Mouse (Mus musculus) kidney, embryonic 14.5 days (tissue): ENCODE results near the gene Gm21188. TPM values are rescaled to one million over a fixed set of nuclear protein-coding genes. Genes with fewer than 3 reads are reported as not detected.
A peak's percentile ranks its signal among the peaks of the same experiment; 100 is the strongest.
"Not testable (repeated sequence)": the region's sequence is repeated elsewhere in the genome, so short reads cannot be mapped to it uniquely, and the experiment has no call there.

Experiments used
- ATAC-seq: fragments of 200-750 bp; cut with Nextera tagmentation; 2 replicates; pipeline ENCODE4 v1.8.0; 2017; ENCODE audit warnings: moderate number of reproducible peaks, mild to moderate bottlenecking, moderate TSS enrichment, moderate library complexity; ENCODE audit not compliant: low FRiP score, low TSS enrichment
- H3K27ac ChIP-seq: fragments of 300-500 bp; sonication (generic); 2 replicates; pipeline ENCODE4 v1.5.1; 2014; ENCODE audit warnings: low read depth, mild to moderate bottlenecking, low read length, moderate library complexity, mixed read lengths
- H3K27me3 ChIP-seq: fragments of 300-500 bp; sonication (generic); 2 replicates; pipeline ENCODE4 v1.6.1; 2014; ENCODE audit warnings: mild to moderate bottlenecking, low read length; ENCODE audit not compliant: control insufficient read depth, insufficient read depth
- H3K36me3 ChIP-seq: fragments of 300-500 bp; sonication (generic); 2 replicates; pipeline ENCODE4 v1.6.1; 2014; ENCODE audit warnings: low read length, mixed read lengths; ENCODE audit not compliant: control insufficient read depth, insufficient read depth
- H3K4me1 ChIP-seq: fragments of 300-500 bp; sonication (generic); 2 replicates; pipeline ENCODE4 v1.6.1; 2014; ENCODE audit warnings: low read length, mixed read lengths; ENCODE audit not compliant: control insufficient read depth, insufficient read depth
- H3K4me2 ChIP-seq: fragments of 300-500 bp; sonication (generic); replicated peaks from 2 replicates; pipeline ENCODE4 v1.6.1; 2014; ENCODE audit warnings: low read depth, mild to moderate bottlenecking, low read length
- H3K4me3 ChIP-seq: fragments of 300-500 bp; sonication (generic); 2 replicates; pipeline ENCODE4 v1.5.1; 2014; ENCODE audit warnings: mild to moderate bottlenecking, low read length
- H3K9ac ChIP-seq: fragments of 300-500 bp; sonication (generic); 2 replicates; pipeline ENCODE4 v1.6.1; 2014; ENCODE audit warnings: low read depth, mild to moderate bottlenecking, low read length, moderate library complexity
- H3K9me3 ChIP-seq: fragments of 300-500 bp; sonication (generic); 2 replicates; pipeline ENCODE4 v1.6.1; 2016; ENCODE audit warnings: low read length; ENCODE audit not compliant: control insufficient read depth
- WGBS: fragments of 180-500 bp; shearing (Covaris S2); extraction: QIAGEN DNeasy Blood & Tissue Kit; methylation state at CpG from one replicate; pipeline ENCODE4 v1.1.7; 2014; 5-methylcytosine and 5-hydroxymethylcytosine counted together
- polyA plus RNA-seq: library from polyadenylated mRNA; unstranded; fragments of >200 nt; fragmentation: Nextera tagmentation; extraction: Ambion mirVana; gene quantifications from 2 replicates; pipeline ENCODE4 v1.2.1, GENCODE M21; 2014

Gm21188 gene
- polyA plus RNA-seq = not detected in 2 replicates

DNA sequence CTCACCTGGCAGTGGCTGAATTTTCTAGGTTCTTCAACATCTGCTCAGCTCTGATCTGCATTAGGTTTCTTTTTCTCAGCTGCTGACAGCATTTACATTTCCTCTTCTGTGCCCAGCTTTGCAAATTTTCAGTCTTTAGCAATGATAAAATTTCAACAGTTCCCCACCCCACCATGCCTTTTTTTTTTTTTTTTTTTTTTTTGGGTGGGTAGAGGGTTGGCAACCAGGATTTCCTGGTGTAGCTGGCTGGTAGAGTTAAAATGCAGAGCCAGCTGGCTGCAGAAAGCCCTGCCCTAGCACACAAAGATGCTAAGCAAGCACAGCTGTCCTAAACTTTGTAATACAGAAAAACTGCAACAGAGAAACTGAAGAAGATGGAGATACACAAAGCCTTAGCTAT, at the start of gene Gm21188:
Gene Gm21188, minus strand, starts transcription at position 110 of the 400 bp plus-strand sequence.
- not testable (repeated sequence) for H3K9ac ChIP-seq, ATAC-seq, H3K4me1 ChIP-seq

DNA sequence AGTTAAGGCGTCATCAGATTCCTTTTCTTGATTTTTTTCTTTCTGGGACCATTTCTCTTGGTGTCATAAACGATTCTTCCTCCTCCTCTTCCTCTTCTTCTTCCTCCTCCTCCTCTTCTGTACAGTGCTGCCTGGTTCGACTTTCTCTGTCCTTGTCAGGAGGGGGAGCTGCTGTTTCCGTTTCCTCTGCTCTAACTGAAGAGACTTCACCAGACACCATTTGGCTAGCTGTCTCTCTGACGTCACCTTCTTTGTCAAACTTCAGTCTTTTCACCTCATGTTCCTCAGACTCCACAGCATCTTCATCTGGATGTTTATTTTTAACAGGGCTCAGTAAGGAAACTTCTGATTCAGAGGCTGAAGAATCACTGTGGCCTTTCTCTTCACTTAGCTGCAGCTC, 47.3 kb upstream of the Gm21188 start:
- not testable (repeated sequence) for H3K4me1 ChIP-seq, H3K9ac ChIP-seq, H3K36me3 ChIP-seq, ATAC-seq, H3K9me3 ChIP-seq, H3K27ac ChIP-seq, H3K4me3 ChIP-seq, H3K27me3 ChIP-seq, H3K4me2 ChIP-seq
- WGBS = no CpG with 5 or more reads among the region's 5 CpGs

More for the DNA sequence above, at the start of gene Gm21188:
- H3K4me3 ChIP-seq, H3K9me3 ChIP-seq, H3K27ac ChIP-seq, H3K4me2 ChIP-seq, H3K27me3 ChIP-seq, H3K36me3 ChIP-seq: not testable (repeated sequence)

DNA sequence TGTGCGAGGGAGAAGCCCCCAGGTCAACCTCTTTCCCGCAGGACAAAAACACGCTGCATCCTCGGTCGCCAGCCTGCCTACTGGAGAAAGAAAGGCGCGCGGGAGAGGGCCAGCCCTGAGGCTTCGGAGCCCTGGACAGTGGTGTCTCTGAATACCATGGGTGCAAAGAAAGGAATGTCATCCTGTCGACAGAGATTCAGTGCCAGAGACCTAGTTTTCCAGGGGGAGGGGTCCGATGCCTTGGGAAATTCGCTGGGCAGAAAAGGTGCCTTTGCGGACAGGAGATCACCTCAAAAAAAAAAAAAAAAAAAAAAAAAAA, 44.9 kb upstream of the Gm21188 start:
- not testable (repeated sequence) for H3K4me1 ChIP-seq, H3K4me3 ChIP-seq, H3K9me3 ChIP-seq, H3K36me3 ChIP-seq, H3K27me3 ChIP-seq, H3K9ac ChIP-seq, H3K4me2 ChIP-seq, H3K27ac ChIP-seq
- peak; percentile 16; the same call in 1 of the 2 replicates for ATAC-seq
- WGBS = 0% methylated on average over 5 of the region's 13 CpGs

DNA sequence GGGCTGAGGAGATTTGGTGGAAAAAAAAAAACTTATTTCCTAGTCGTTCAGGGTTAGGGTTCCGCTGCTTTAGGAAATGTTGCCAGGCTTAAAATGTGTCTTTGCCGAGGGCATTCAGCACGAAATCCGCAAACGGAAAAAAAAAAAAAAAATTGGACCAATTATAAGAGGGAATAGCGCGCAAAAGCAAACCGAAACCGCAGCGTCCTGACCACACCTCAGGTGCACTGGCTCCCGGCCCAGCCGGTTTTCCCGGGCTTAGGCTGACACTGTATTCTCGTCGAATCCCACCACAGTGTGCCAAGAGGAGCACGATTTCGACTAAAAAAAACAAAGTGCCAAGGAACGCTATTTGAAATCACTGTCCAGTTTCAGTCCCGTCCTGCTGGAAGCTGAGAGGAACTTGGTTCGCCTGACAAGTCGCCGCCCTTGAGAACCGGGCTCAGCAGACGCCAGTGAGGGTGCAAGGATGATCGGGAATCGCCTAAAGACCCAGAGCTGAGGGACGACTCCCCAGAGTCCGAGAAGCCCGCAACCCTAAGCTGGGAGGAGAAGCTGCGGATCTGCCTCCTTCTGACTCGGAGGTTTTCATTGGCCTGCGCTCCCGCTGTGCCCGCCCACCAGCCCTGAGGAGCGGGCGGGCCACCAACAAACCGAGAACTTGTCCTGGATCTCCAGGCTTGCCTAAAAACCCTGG, 44.4 kb upstream of the Gm21188 start:
- H3K9me3 ChIP-seq, H3K4me1 ChIP-seq, H3K36me3 ChIP-seq, H3K4me2 ChIP-seq, H3K27me3 ChIP-seq, H3K9ac ChIP-seq, H3K4me3 ChIP-seq, H3K27ac ChIP-seq: not testable (repeated sequence)
- WGBS = under 1% methylated on average over 24 of the region's 38 CpGs
- ATAC-seq = peak; percentile 87

DNA sequence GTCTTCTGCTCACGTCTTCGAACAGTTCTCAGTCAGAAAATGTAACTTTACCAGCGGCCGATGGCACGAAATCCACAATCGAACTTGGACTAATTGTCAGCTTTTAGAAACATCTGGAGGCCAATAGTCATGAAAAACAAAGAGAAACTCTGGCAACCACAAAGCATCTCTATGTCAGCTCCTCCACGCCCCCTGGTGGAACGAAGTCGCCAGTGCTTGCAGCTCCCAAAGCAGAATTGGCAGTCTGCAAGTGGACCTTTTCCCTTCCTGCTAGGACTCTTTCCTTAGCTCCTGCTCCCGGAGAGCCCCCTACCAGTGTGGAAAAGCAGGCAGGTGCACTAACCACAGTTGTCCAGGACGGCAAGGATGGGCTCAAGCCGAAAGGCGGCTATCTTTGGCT, 41.0 kb upstream of the Gm21188 start:
- not testable (repeated sequence) for H3K9me3 ChIP-seq, H3K27me3 ChIP-seq, H3K4me2 ChIP-seq, H3K36me3 ChIP-seq, H3K4me1 ChIP-seq, H3K27ac ChIP-seq, H3K9ac ChIP-seq, ATAC-seq, H3K4me3 ChIP-seq
- no CpG with 5 or more reads among the region's 13 CpGs for WGBS

DNA sequence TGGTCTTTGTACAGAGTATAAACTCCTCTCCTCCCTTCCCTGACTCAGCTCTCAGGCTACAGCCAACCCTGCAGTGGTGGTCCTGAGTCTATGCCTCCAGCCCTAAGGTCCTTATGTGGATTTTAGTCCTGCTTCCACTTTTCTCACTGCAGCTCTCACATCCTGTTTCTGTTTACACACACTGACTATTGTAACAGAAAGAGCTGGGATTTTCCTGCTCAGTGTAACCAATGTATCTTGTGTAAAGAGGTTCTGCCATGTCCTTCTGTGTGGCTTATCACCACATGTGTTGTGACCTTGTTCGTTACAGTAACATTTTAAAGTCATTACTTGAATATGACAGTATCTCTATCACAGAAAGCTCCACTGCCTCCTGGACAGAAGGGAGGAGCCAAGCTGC, 27.6 kb upstream of the Gm21188 start:
- not testable (repeated sequence) for H3K27ac ChIP-seq, H3K9me3 ChIP-seq, H3K9ac ChIP-seq, H3K27me3 ChIP-seq, H3K4me2 ChIP-seq, H3K4me3 ChIP-seq, H3K36me3 ChIP-seq, ATAC-seq, H3K4me1 ChIP-seq
- no CpG with 5 or more reads among the region's 1 CpGs for WGBS

DNA sequence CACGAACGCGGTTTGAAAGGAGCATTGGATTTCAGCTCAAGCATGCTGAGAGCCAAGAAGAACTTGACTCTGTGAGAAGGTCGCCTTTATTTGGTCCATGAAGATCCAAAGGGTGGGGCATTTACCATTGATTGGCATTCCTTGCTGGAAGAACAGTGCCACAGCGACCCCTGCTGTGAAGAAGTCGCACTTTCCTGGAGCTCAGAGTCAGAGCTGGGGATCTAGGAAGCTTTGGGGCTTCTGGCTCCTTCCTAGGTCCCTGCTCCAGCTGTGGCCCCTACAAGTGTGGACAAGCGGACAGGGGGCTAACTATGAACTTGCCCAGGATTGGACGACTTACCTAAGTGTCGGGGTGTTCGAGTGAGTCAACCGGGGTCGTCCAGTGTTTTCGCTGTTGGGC, 18.9 kb upstream of the Gm21188 start:
- no CpG with 5 or more reads among the region's 13 CpGs for WGBS
- not testable (repeated sequence) for H3K4me3 ChIP-seq, H3K36me3 ChIP-seq, H3K27me3 ChIP-seq, H3K9me3 ChIP-seq, H3K4me2 ChIP-seq, H3K4me1 ChIP-seq, H3K9ac ChIP-seq, H3K27ac ChIP-seq
- peak; percentile 4; the same call in 1 of the 2 replicates for ATAC-seq

DNA sequence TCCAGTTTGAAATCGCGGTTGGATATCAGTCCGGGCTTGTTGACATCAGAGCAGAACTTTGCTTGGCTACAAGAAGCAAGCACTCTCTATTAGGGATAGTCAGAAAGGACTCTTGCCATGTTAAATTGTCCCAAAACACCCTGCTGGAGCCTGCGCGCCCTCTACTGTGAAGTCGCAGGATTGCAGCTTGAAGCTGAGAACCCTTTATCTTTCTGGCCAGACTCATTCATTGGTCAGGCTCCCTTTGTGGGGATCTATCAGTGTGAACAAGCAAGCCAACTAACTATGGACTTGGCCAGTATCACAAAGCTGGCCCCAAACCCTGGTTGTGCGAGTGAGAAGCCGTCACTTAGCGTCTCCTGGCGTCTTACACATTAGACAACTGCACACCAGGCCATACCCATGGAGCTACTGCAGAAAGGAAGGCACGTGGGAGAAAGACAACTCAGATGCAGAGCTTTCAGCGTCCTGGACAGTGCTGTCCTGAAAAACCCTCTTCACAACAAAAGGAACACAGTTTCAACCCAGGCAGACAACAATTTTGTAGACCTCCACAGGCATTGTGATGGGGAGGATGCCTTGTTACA, 18.1 kb upstream of the Gm21188 start:
- H3K27me3 ChIP-seq, H3K4me3 ChIP-seq, ATAC-seq, H3K4me1 ChIP-seq, H3K9me3 ChIP-seq, H3K27ac ChIP-seq, H3K36me3 ChIP-seq, H3K9ac ChIP-seq, H3K4me2 ChIP-seq: not testable (repeated sequence)
- WGBS = no CpG with 5 or more reads among the region's 12 CpGs

DNA sequence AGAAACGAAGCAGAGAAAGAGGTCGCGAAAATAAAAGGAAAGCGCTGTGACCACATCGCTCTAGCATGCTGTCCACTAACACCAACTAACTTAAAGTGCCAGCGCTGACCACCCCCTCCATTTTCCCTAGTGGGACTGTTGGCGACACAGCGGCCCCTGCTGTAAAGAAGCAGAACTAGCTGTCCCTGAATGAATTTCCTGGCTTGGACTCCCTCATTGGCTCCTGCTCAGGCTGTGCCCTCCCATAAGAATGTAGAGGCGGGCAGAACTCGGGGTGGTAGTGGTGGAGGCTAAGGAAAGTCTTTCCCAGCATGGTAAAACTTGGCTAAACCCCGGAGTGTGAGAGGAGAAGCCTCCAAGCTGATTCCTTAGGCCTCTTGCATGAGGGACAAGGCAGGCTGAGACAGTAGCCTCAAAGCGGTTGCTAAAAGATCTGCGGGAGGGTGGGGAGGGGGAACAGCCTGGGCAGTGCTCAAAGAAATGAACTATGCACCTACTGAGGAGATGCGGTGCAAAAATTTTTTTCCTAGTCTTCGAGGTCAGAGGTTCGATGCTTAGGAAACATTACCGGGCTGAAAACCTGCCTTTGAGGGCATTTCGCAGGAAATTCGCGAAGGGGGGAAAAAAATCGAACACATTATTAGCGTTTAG, 11.6 kb upstream of the Gm21188 start:
- H3K4me3 ChIP-seq, H3K4me1 ChIP-seq, H3K27ac ChIP-seq, H3K9ac ChIP-seq, H3K4me2 ChIP-seq, H3K27me3 ChIP-seq, H3K9me3 ChIP-seq, H3K36me3 ChIP-seq: not testable (repeated sequence)
- no CpG with 5 or more reads among the region's 22 CpGs for WGBS
- peak; percentile 90 for ATAC-seq
